Mouse (Mus musculus) skeletal muscle tissue, adult 2 months (tissue): ENCODE measurements around the gene Gm10309.

ENCODE experiments used
- DNase-seq: peaks from one replicate; pipeline ENCODE4 v3.0.0-alpha.2; 2012; ENCODE audit warnings: low read depth, low spot score

Gm10309 gene

DNA sequence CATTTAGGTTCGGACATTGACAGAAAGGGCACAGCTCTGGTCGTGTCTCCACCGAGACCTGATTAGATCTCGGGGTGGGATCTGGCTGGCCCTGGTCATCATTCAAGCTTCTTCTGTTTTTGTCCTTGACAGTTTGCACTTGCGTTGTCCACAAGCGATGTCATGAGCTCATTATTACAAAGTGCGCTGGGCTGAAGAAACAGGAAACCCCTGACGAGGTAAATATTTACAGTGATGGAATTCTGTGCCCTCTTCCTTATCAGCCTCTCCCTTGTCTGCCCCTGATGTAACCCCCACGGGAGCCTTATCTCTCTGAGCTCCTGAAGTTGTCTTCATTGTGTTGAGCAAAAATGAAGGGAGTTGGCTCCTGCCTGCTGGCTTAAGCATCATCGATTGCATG is 28.4 kb downstream of the Gm10309 start:
- no peak for DNase-seq

DNA sequence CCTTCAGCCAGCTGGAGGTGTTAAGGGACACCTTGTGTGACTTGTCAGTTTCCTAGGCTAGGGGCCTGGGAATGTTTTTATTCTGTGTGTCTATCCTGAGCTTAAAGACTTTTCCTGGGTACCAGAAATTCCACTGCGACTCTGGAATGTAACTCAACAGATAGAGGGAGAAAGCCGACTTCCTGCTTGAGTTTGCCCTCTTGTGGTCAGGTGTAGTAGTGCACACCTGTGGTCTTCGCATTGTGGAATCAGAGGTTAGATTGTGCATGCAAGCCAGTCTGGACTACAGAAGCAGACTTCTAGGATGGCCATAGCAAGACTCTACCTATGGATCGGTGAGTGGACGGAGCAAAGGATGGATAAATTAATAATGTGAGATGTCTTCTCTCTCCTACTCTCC is 33.3 kb downstream of the Gm10309 start:
- DNase-seq = no peak

GRCm38 (mm10) chr17:86470160-86470559 is 34.9 kb downstream of the Gm10309 start:
- no peak for DNase-seq

- no peak for DNase-seq
Measured at GRCm38 (mm10) chr17:86467967-86468366, 37.1 kb downstream of the Gm10309 start.

DNA sequence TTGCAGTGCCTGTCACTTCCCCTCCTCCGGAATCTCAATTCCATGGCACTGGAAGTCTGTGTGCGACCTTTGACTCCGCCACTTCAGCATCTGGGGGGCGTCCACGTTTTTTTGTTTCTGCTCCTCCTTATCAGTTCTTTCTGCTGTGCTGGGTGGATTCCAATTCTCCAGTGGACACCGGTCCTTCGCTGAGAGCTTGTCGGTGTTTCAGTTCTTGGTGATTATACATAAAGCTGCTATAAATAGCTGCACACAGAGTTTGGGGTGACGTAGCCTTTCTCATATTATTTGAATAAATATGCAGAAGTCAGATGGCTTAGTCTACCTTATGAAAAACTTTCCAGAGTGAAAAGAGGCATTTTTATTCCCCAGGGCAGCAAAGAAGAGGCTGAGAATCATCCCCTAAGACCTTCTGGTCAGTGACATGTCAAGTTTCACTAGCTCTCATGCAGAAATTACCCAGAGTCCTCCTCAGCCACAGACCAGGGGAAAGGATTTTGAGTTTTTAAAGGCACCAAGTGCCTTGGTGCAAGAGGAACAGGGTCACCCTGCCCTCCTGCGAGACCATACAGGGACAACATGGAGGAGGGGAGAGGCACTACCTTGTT is 37.6 kb downstream of the Gm10309 start:
- DNase-seq = no peak

GRCm38 (mm10) chr17:86466871-86467270 is 38.2 kb downstream of the Gm10309 start:
- DNase-seq = no peak

DNA sequence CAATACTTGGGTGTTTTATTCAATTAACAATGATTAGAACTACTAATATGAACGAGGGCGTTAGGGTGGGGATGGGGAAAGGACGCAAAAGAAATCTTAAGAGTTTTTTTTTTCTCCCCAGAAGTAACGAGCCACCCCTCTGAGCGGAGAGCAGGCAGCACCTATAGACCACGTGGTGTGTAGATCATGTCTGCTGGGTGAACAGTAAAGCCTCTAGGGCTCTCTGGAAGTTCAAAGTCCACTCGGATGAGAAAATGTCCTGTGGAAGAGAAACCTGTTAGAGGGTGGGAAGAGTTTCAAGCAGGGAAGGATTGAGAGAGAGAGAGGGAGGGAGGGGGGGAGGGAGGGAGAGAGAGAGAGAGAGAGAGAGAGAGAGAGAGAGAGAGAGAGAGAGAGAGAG is 38.6 kb downstream of the Gm10309 start:
- DNase-seq = no peak

DNA sequence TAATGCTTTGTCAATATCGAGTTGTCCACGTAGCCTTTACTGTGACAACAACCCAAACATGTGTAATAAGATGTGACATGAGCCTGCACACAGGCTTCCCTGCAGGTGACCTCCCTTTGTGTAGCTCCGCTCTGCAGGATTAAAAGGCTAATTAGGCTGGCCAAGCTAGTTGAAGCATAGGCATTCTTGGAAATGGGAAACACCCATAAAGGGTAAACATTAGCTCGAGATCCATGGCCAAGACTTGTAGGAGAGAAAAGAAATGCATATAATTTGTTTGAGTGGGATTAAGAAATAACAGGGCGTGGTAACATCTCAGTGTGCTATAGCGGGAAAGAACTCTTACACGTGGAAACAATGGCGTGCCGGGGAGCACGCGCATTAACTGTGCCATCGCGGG is 39.2 kb downstream of the Gm10309 start:
- no peak for DNase-seq

DNA sequence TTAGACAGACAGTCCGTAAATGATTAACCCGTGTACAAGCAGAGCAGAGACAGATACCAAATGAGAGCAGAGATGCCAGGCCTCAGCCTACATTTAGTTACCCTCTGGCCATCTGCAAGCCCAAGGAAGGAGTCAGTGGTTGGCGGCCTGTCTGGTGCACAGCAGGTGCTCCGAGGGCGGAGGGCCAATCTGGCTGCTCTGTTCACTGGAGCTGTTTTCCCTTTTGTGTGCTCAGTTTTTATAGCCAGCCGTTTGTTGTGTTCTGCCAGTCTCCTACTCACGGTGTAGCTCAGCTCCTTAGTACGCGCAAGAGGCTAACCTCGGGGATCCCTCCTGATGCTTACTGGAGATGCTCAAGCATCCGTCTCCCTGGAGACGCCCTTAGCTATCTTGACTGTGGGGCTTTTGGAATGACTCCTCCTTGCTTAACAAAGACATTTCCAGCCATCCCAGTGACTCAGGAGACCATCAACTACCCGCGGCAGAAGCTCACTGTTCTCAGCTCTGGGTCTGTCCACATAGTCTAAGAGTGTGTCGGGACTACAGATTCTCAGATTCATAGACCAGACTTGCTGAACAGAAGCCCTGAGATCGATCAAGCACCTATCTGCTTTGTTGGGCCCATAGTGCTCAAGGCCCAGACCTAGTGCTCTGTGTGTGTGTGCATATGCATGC is 40.2 kb downstream of the Gm10309 start:
- no peak for DNase-seq

- DNase-seq = no peak
Measured at GRCm38 (mm10) chr17:86464197-86464596, 40.8 kb downstream of the Gm10309 start.

DNA sequence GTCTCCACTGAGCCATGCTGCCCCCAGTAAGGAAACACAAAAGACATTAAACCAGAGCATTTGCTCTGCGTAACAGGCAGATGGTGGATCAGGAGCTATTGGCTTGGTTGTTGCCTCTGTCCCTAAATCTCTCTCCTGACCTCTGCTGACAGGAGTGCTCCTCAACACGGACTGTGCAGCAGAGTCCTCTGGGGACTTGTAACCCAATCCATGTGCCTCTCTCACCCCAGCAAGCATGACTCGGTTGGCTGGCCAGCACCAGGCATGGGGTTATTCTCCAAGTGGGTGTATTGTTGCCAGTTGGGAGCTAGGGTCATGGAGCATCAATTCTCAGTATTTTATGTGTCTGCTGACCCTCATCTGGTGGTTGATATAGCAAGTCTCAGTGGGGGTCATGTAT is 41.7 kb downstream of the Gm10309 start:
- DNase-seq = peak; percentile 66

GRCm38 (mm10) chr17:86460645-86461430 is 44.2 kb downstream of the Gm10309 start:
- no peak for DNase-seq

- DNase-seq = no peak
Measured at GRCm38 (mm10) chr17:86458302-86458980, 46.6 kb downstream of the Gm10309 start.

- DNase-seq = no peak
Measured at GRCm38 (mm10) chr17:86456512-86456911, 48.5 kb downstream of the Gm10309 start.

DNA sequence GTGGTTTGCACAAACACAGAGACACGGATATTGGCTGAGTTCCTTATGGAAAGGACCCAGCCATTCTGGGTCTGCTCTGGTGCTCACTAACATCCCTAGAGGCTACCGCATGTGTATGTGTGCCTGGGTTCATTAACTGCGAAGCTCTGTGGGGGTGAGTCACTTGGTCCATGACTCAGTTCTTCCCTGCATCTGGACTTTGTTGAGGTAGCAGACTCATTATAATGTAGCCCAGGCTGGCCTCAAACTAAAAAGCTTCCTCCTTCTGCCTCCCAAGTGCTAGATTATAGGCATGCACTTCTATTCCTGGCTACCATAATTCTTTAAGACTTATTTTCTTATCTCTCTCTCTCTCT is 50.7 kb downstream of the Gm10309 start:
- no peak for DNase-seq

DNA sequence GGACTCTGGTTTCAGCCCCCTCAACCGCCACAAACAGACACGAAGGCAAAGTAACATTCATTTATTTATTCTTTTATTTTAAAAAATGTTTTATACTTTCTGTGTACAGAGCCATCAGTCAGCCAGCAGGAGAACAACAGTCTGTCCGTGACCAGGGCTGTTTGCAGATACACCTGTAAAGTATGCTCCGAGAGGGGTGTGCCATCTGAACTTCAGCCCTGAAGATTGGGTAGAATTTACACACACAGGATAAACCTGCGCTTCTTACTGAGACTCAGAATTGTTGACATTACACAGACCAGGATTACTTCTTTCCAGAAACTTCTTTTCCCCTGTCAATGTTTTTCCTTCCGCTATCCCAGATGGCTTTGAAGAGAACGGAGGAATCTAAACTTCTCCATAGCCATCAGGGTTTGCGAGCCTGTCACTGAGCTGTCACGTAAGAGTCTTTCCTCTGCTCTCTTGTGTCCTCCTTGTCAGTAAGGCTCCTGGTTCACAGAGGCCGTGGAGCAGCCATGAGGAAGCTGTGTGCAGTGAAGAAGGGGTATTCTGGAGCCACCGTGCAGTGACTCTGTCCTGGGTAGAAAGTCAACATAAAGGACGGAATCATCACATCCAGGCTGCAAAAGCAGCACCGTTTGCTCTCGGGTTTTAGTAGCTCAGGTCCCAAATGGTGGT is 51.2 kb downstream of the Gm10309 start:
- no peak for DNase-seq

DNA sequence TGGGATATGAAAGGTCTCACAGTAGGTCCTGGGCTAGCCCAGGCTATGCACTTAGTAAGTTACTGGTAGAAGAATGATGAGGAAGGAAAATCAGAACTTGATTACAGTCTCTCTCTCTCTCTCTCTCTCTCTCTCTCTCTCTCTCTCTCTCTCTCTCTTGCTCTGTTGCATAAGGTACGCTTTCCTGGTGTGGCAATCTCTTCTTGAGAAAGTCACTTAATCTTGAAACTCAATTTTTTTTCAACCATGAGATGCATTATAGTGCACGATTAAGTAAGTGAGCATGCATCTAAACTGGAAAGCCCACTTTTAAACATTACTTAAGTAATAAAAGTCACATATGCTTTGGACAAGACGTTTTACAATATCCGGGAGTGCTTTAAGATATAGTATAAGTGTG is 52.1 kb downstream of the Gm10309 start:
- no peak for DNase-seq
